Mouse (Mus musculus) kidney, adult 2 months (tissue): ENCODE data around the gene Panx3.

Experiments used
- CTCF ChIP-seq: fragments of 200-500 bp; conservative IDR thresholded peaks from 2 replicates; pipeline ENCODE4 v1.5.1; 2011; ENCODE audit warnings: low read depth, mild to moderate bottlenecking, control low read depth, low read length, moderate library complexity, mixed read lengths; ENCODE audit not compliant: insufficient read depth, insufficient read length
- POLR2A ChIP-seq: fragments of 200-500 bp; IDR thresholded peaks from one replicate; pipeline ENCODE4 v1.6.1; 2011; ENCODE audit warnings: low read depth, low read length, control low read depth

DNA sequence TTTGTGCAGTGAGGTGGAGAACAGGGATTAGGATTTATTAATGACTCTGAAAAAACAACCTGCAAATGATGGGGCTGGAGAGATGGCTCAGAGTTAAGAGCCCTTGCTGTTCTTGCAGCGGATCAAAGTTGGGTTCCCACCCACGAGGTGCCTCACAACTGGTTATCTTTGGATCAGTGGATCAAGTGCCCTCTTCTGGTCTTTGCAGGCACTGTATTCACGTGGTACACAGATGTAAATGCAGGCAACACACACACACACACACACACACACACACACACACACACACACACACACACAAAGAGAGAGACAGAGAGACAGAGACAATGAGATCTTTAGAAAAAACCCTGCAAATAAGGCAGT, 18.9 kb upstream of the Panx3 start:
- no peak for TF ChIP-seq CTCF
- no peak for TF ChIP-seq POLR2A
